Mouse (Mus musculus): ENCODE measurements at regions not wholly inside any gene's neighbourhood (a gene's known extent, or its start where the extent isn't known, plus 50 kb on each side); places are given as distances from the start of the nearest gene placed in this dataset.

- no peak for DNase-seq
Measured at GRCm38 (mm10) chr11:31748275-31748815, 76.7 kb upstream of the Bod1 start.

- no peak for DNase-seq
Measured at GRCm38 (mm10) chr11:31751274-31751673, 79.6 kb upstream of the Bod1 start.

GRCm38 (mm10) chr11:31753211-31753610 lies 81.5 kb upstream of the Bod1 start:
- no peak for DNase-seq

DNA sequence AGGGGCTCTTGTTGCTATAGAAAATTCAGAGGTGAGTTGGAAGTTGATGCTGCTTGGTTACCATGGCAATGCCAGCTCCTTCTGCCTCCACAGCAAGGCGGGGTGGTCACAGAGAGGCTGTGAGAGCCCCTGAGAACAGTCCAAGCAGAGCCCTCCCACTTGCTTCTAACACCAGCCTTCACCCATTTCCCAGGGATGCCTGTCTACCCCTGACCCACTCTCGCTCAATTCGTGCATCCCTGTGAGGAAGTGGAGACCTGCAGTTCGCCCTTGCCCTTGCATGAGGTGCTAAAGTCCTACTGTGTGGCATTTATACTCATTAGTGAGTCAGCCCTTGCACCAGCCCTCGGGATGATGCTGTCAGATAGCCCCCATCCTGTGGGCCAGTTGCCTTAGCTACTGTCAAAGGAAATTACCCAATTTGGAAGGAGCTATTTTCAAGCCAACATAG lies 82.1 kb upstream of the Bod1 start:
- DNase-seq: no peak

GRCm38 (mm10) chr11:31754416-31754815 lies 82.7 kb upstream of the Bod1 start:
- no peak for DNase-seq

GRCm38 (mm10) chr11:31755858-31756257 lies 84.2 kb upstream of the Bod1 start:
- no peak for DNase-seq

- no peak for DNase-seq
Measured at GRCm38 (mm10) chr11:31756355-31757145, 84.9 kb upstream of the Bod1 start.

DNA sequence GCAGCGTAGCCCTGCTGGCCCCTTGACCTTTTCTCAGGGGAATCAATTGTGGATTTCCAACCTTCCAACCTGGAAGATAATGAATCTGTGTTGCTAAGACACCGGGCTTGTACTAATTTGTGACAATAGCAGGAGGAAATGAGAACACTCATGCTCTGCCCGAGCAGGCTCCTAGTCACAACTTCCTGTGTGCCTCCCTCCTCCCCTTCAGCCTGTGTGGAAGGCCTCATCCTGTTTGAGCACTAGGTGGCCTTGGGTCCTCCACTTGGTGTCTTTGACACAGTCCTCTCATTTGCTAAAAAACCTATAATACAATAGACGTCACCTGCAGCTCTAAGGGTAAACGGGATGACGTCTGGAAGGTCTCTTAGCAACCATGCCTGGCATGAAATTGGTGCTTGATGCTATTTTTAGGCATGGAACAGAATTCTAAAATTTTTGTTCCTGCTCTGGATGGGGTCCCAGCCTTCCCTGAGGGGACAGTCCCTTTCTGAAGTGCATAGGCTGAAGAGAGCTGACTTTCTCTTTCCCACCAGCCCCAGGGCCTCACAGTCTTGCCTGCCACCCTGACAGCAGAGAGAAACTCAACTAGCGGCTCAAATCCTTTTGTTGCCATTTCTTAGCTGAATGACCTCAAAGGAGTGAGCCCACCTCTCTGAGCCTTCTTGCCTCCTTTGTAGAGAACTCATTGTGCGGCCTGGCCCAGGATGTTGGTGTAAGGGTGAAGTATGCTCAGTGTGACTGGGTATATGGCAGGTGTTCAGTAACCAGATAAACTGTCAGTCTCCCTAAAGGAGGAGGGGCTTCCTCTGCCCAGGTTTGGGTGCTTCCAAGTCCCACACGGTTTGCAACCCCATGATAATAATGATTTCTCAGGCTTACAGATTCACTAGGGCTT lies 88.4 kb upstream of the Bod1 start:
- DNase-seq: no peak

DNA sequence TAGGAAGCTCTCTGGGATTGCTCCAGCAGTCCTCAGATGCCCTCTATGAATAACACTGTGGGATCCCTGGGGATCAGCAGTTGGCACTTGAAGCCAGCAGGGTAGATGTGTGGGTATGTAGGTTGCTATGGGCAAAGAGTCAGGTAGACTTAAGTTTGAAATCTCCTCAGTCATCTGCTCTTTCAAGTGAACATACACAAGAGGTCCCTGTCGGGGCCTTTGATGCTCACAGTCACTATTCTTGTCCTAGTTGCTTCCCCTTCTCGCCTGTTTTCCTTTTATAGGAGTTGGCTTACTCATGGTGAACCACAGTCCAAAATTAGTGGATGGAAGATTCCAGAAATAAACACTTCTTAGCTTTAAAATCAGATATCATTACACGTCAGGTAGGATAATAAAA lies 92.2 kb upstream of the Bod1 start:
- no peak for DNase-seq

GRCm38 (mm10) chr11:31766296-31766695 lies 94.6 kb upstream of the Bod1 start:
- DNase-seq: no peak

- no peak for DNase-seq
Measured at GRCm38 (mm10) chr11:31767727-31768495, 96.2 kb upstream of the Bod1 start.

- peak; percentile 62 for DNase-seq
Measured at GRCm38 (mm10) chr11:31769804-31770654, 98.3 kb upstream of the Bod1 start.

DNA sequence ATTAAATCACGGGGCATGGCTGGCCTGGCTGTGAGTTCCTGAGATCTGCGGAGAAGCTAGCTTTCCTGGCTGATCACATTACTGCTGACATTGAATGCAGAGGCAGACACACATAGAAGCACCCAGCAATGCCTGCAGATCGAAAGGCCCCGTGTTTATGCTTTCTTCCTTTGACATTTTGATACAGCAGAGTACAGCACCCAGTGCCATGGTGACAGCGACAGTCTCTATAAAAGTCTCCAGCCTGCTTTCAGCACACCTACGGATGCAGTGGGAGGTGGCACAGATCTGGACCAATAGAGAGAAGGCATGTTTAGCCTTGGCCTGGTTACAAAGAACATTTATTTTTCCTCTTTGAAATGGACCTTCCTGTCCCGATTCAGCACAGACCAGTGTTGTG lies 99.2 kb upstream of the Bod1 start:
- DNase-seq: peak; percentile 20

DNA sequence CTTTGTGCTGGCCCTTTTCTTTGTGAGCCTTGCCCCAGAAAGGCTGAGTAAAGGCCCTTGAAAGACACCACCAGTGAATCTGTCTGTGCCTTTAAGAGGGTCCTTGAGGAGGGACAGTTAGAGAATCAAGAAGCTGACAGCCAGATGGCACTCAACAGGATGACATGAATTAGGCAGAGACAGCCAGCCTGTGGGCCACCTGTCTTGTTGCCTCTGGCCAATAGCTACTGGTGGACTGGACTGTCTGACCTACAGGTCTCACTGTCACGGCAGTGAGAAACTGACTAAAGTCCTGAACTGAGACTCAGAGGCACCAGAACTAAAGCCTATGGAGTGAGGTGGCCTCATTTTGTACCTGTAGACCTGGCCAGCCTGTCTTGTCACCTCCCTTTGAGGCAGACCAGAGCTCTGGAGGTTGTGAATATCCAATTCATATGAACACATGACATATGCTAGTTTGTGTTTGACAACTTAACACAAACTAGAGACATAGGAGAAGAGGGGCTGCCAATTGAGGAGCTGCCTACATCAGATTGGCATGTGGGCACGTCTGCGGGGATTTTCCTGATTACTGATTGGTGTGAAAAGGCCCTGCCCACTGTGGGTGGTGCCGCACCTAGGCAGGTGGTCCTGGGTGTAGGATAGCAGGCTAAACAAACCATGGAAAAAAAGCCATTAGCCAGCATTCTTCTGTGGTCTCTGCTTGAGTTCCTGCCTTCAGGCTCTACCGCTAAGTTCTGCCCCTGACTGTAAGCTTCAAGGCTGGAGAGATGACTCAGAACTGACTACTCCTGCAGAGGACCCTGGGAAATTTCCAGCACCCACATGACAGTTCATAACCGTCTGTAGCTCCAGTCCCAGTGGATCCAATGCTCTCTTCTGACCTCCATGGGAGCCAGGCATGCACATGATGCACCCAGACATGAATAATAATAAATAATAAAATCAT lies 100.1 kb upstream of the Bod1 start:
- no peak for DNase-seq

DNA sequence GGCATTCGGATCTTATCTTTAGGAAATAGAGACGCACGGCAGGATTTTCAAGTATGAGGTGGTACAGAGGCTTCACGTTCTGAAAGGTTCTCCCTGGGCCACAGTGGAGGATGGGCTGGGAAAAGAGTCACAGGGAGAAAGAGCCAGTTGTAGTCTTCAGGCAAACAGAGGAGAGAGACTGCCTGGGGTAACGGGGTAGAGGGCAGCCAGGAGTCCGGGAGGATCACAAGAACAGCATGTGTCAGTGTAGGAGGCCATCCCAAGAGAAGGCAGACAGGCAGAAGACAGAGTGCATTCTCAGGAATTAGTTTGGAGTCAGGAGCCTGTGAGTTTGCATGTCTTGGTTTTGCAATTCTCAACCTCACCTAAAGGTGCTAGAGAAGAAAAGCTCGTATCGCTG lies 94.5 kb upstream of the Cpeb4 start:
- no peak for DNase-seq

- DNase-seq: no peak
Measured at GRCm38 (mm10) chr11:31778766-31779165, 93.2 kb upstream of the Cpeb4 start.

GRCm38 (mm10) chr11:31779267-31779666 lies 92.7 kb upstream of the Cpeb4 start:
- DNase-seq: no peak

- no peak for DNase-seq
Measured at GRCm38 (mm10) chr11:31780969-31781368, 91.0 kb upstream of the Cpeb4 start.

GRCm38 (mm10) chr11:31781605-31782004 lies 90.4 kb upstream of the Cpeb4 start:
- DNase-seq: no peak

DNA sequence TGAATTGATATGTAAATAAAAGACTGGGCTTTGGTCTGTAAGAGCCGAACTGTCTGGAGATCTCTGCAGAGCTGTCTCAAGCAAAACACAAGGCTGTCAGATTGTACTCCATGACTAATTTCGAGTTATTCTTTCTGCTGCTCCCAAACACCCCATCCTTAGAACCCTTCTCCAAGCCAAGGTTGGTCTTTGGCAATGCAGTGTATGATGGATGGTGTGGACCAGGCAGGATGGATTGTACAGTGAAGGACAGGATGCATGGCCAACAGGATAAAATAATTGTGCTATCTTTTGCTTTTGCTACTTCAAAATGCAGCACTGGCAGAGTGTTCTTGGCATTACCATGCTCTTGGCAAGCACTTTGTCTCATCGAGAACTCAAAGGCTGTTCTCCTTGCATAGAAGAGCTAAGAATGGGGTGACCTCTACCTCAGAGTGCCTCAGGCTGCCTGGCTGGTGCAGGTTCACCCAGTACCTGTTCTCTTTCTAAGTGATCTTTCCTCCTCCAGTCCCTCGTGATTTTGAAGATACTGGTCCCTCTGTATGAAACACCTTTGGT lies 88.4 kb upstream of the Cpeb4 start:
- no peak for DNase-seq
